Mouse (Mus musculus) liver, embryonic 14.5 days (tissue): ENCODE results near the gene Thrap3.

Experiments used
- CTCF ChIP-seq: IDR thresholded peaks from 2 replicates; pipeline ENCODE4 v1.5.1; 2016; ENCODE audit warnings: antibody characterized with exemption, low read depth, control low read depth
- EP300 ChIP-seq: IDR thresholded peaks from 2 replicates; pipeline ENCODE4 v1.6.1; 2016; ENCODE audit warnings: antibody characterized with exemption, low read depth

GRCm38 (mm10) chr4:126190636-126191035, 11.9 kb downstream of the Thrap3 start:
- TF ChIP-seq EP300 (no peak), CTCF (no peak)
